Mouse (Mus musculus): Measurements from ENCODE around the gene Flywch1.

GRCm38 (mm10) chr17:23721886-23722285 lies 49.5 kb downstream of the Flywch1 start:
- TF ChIP-seq CTCF (IDR thresholded peaks at IDR 0.05; ENCODE audit: low read depth): no peak
- TF ChIP-seq EP300 (optimal IDR thresholded peaks at IDR 0.05): no peak
